Mouse (Mus musculus) monocyte, adult 5-6 weeks (primary cell): ENCODE data around the gene Creb3l1. TPM values are rescaled to one million over a fixed set of nuclear protein-coding genes. Genes with fewer than 3 reads are reported as not detected.

ENCODE experiments used
- ATAC-seq: fragments of 153-309, 156-312 bp; replicated peaks from 2 replicates; pipeline ENCODE4 v1.8.0; 2017; ENCODE audit warnings: mild to moderate bottlenecking; ENCODE audit not compliant: low TSS enrichment, insufficient number of reproducible peaks, severe bottlenecking, poor library complexity, low FRiP score
- total RNA-seq: library from RNA; stranded (forward); fragments of 200-1000, 200-491, 200-594 nt; gene quantifications from 3 replicates; pipeline ENCODE4 v1.2.3, GENCODE M21; 2017

The Creb3l1 gene
- total RNA-seq, 1 experiment from 2014 or later: not detected

- no peak for ATAC-seq
Observed at GRCm38 (mm10) chr2:92047601-92048000, 23.3 kb upstream of the Creb3l1 start.

- ATAC-seq: no peak
Observed at GRCm38 (mm10) chr2:92043285-92043684, 19.0 kb upstream of the Creb3l1 start.

GRCm38 (mm10) chr2:92041538-92041937, 17.2 kb upstream of the Creb3l1 start:
- no peak for ATAC-seq

GRCm38 (mm10) chr2:92034273-92034672, 10.0 kb upstream of the Creb3l1 start:
- ATAC-seq: no peak

- ATAC-seq: no peak
Observed at GRCm38 (mm10) chr2:92030554-92030953, 6.3 kb upstream of the Creb3l1 start.

GRCm38 (mm10) chr2:92029387-92030133, 5.3 kb upstream of the Creb3l1 start:
- ATAC-seq: no peak

- ATAC-seq: no peak
Observed at GRCm38 (mm10) chr2:92027811-92028590, 3.7 kb upstream of the Creb3l1 start.

GRCm38 (mm10) chr2:92025966-92026365, 1.7 kb upstream of the Creb3l1 start:
- no peak for ATAC-seq

GRCm38 (mm10) chr2:92025202-92025601, 900 bp upstream of the Creb3l1 start:
- no peak for ATAC-seq

- no peak for ATAC-seq
Observed at GRCm38 (mm10) chr2:92023362-92024273, 684 bp downstream of the Creb3l1 start.

GRCm38 (mm10) chr2:92020676-92021265, 3.5 kb downstream of the Creb3l1 start:
- ATAC-seq: no peak

GRCm38 (mm10) chr2:92017440-92017839, 6.9 kb downstream of the Creb3l1 start:
- no peak for ATAC-seq

GRCm38 (mm10) chr2:92016981-92017380, 7.3 kb downstream of the Creb3l1 start:
- ATAC-seq: no peak

- no peak for ATAC-seq
Observed at GRCm38 (mm10) chr2:92014891-92015290, 9.4 kb downstream of the Creb3l1 start.

GRCm38 (mm10) chr2:92014248-92014647, 10.1 kb downstream of the Creb3l1 start:
- ATAC-seq: no peak

- ATAC-seq: no peak
Observed at GRCm38 (mm10) chr2:92012768-92013445, 11.4 kb downstream of the Creb3l1 start.

GRCm38 (mm10) chr2:92011424-92012353, 12.6 kb downstream of the Creb3l1 start:
- ATAC-seq: no peak
